Mouse (Mus musculus): ENCODE measurements around the gene Fndc3b.

Gene Fndc3b

DNA sequence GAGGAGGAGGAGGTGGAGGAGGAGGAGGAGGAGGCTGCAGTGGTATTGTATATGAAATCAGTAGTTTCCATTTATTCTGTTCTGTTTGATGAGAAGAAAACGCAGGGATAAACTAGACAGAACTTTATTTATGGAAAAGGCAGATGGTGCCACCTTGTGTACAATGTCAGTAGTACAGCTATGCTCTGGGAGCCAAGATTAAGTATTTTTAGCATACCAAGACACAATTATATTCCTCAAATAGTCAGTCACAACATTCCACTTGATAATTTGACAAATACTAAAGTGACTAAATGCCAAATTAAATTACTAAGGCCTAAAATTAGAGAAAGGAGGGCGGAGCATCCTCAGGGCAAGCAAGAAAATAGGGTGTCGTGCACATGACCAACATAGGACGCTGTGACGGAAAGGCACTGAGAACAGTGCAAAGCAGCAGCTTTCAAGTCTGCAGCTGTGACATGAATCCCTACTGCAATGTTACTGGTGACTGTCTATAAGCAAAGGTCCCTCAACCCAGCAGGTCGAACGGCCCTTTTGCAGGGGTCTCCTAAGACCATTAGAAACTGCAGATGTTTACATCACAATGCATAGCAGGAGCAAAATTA is 244.7 kb downstream of the Fndc3b start:
- in situ Hi-C loops (cut with MboI): no loop called here

DNA sequence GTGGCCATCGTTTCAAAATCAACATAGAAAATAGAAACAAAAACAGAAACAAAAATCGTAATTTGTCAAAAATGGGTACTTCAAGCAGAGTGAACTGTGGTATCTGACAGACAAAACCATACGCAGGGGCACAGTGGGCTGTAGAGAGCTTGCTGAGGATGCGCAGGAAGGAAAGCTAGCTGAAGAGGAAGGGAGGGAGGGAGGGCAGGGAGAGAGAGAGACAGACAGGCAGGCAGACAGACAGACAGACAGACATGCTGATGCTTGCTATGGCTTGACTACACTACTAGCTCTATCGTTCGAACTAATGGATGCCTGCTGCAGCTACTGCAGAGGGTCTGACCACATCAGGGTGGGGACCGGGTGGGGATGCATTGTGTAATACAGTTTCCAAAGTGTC is 247.7 kb downstream of the Fndc3b start:
- in situ Hi-C loops (cut with MboI): no loop called here

DNA sequence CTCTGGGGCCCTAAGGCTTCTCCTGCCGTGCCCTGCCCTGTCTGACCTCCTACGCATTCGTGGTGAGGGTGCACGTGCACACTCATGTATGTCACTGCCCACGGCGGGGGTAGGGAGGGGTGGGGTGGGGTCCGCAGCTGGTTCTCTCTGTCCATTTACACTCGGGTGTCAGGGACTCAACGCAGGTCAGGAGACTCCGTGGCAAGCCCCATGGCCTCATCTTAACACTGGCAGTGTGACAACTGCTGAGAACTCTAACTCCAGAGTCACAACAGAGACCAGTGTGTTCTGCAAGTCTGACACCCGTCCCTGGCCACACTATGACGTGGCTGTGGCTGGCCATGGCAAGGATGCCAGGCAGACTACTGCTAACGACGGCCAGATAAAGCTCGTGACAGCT is 248.2 kb downstream of the Fndc3b start:
- in situ Hi-C loops (cut with MboI): no loop called here

DNA sequence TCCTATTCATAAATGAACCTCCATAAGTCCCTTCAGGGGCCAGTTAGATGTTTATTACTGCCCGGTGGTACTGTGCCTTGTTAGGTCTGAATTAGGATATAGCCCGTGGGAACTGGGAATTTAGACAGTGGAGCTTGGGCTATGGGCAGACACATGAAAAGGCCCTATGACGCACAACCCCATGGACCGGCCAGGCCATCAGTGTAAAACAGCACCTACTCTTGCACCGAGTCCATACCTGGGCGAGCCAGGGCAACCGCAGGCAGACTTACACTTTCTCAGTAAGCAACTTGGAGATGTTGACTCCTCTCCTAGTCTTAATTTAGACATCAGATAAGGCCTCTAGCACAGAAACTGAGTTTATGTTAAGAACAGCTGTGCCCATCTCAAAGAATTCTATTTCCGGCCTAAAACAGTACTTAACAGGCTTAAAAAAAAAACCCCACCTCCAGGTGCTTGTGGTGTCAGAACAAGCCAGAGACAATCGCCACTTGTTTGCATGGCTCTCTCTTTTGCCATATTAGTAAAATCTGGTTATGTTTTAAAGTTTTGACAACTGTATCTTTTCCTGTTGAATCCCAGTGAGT is 248.7 kb downstream of the Fndc3b start:
- in situ Hi-C loops (cut with MboI): no loop called here

DNA sequence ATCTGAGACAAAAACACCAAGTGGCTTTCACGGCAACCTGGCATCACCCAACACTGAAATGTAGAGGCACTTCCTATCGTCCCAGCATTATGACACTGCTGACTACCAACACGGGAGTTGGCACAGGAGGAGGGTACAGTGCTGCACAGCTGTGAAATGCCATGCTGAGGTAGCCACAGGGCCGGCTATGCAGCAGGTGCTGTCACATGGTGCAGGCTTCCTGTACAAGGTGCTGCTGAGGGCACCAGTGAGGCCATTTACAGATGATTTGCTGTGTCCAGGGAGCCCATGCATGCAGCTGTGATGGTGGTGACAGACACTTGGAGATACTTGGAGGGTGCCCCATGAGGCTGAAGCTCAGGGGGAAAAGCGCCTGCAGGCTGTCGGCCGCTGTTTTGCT is 249.2 kb downstream of the Fndc3b start:
- in situ Hi-C loops (cut with MboI): no loop called here

DNA sequence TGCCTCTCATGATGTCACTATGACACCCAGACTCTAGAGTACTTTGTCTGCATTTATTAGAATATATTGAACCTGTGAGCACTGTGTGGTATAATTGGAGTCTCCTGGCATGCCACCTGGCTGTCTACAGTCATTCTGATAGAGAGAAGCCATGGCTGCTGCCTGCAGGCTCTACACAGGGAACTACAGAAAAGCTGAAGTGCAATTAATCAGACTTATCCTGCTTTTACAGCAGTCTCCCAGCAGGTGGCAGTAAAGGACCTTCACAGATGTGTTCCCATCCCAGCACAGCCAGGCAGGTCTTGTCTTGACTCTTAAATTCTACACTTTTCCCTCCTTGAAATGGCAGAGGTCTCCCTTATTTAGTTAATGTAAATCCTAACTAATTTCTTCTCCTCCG is 250.1 kb downstream of the Fndc3b start:
- in situ Hi-C loops (cut with MboI): no loop called here

DNA sequence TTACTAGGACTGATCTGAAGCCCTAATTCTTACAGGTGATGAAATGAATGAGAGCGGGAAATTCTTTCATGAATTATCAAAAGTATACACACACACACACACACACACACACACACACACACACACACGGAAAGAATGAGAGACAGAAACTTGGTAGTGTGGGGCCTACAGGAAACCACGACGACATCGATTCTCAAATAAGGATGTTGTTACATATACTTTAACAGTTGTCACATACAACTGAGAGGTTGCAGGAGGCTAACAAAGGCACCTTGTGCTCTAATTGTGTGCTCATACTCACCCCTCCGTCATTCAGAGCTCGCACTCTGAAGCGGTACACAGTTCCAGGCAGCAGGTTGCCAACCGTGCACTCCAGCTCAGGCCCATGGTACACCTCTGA is 252.7 kb downstream of the Fndc3b start:
- in situ Hi-C loops (cut with MboI): no loop called here

DNA sequence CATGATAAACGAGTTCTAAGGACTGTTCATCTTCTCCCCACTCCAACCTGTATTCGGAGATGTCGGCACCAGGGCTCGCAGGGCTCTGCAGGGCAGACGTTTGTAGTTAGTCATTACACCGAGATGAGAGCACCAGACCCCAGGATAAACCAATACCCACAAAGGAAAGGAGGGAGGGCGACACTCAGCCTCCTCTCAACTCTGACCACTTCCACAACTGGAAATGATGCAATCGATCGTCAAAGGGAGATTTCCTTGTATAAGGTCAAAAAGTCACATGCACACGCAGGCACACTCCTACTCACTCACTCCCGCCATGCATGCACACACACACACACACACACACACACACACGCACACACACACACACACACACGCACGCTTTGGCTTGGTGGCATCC is 254.6 kb downstream of the Fndc3b start:
- in situ Hi-C loops (cut with MboI): no loop called here

DNA sequence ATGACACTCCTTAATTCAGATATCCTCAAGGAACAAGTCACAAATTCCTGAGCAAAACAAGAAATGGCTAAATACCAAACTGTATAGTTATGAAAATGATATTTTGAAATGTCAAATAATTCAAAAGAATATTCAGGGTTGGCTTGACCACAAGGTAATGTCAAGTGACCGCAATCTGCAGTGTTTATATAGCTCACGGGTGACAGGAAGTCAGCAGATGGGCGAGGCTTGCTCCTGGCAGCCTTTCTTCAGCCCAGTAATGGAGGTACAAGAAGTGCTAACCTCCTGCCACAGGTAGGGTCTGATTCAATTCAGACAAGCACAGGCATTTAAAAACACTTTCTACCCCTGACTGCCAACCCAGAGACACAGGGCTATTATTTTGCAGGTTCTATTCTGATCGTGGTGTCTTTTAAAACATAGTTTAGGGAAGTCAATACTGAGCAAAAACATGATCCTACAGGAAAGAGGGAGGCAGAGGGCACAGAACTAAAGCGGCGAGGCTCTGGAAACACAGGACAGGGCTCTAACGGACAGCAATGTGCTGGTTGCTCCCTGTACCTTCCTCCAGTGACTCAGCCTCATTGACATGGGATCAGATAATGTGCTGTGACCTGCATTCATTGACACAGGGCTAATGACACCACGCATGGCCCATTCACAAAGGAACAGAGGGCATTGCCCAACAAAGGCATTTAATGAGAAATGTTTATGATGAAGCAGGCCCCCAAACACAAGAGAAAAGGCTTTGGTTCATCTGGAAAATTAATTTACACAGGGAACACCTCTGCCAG is 256.5 kb downstream of the Fndc3b start:
- in situ Hi-C loops (cut with MboI): no loop called here

DNA sequence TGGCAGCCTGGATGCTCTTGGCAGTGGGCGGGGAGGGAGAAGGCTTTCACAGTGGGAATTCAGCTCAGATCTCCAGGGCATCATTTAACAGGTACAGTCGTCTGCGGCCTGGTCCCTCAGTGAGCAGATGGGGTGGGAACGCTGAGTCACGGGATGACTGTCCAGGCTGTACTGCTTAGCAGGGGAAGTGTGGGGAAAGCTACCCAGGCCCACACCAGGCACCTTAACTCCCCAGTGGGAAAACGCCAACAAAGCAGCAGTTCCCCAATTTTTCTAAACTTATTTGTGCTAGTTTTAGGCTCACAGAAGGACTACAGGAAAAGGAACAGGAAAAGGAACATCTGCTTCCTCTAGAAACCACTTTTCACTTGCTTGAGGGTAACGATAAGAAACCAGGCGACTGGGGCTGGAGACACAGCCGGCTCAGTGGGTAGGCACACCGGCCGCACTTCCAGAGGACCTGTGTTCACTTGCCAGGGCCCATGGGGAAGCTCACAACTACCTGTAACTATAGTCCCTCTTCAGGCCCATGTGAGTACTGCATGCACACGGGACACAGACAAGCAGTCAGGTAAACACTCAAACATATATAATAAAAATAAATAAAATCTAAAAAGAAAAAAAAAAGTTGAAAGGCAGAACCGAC is 257.5 kb downstream of the Fndc3b start:
- in situ Hi-C loops (cut with MboI): no loop called here

DNA sequence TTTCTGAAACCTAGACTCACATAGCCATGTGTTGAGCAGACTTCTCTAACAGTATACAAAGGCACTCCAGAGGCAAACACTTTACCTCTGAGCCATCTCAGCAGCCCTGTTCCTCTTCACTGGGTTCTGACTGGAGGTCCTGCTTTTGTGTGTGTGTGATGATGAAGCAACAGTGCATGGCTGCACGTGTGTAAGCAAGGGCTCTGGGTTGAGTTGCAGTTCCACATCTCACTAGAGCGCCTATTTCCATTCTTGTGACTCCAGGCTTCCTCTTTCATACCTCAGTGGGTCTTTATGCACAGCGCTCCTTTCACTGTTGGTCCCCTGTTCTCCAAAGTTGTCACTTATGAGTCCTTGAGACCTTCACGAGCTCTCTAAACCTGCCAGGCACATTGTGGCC is 261.7 kb downstream of the Fndc3b start:
- in situ Hi-C loops (cut with MboI): no loop called here

DNA sequence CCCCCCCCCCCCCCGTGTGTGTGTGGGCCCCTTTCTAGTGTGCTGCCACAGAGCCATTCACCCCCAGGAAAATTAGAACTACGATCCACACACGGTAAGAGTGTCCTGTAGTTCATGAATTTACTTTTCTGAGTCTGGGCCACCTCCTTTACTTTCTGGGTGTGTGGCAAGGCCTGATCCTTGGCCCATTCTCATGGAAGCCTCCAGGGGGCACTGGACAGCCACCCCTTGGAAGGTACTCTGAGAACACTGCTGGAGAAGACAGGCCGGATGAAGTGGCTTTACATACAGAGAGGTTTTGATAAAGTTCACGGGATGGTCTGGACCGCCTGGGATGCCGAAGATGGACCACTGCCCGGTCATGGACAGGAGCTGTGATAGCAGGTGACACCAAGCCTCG is 262.7 kb downstream of the Fndc3b start:
- in situ Hi-C loops (cut with MboI): no loop called here

DNA sequence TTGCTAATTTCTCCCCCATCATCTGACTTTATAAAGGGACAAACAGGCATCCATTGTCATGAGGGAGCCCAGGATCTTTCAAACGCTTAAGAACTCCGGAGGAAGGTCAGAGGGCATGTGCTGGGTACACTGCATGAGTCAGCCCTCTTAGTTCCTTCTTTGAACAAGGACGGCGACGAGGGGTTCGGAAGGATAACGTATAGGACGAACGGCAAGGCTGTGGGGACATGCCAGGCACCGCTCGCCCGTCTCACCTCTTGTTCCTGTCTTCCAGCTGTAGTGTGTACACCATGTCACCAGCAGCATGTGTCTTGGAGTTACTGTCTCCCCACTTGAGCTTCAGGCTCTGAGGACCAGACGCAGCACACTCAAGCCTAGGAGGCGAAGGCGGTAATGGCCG is 271.4 kb downstream of the Fndc3b start:
- in situ Hi-C loops (cut with MboI): no loop called here

DNA sequence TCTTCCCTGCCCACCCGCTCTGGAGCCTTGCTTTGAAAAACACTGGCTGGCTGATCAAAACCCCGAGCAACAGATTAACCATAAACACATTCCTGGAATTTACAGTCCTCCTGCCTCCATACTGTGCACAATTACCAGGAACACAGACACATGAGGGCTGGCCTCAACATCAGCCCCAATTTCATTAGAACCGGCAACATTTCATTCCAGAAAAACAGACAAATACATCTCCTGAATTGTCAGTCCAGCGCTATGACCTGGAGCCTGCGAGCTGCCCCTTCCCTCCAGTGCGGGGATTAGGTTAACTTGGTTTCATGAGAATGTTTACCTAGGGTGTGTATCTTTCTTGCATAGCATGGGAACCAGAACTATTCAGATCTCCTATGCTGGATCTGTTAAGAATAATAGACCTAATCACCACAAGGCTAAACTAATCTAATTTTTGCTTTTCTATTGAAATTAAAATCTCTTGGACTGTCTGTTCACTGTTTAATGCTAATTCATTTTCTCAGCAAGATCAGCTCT is 275.9 kb downstream of the Fndc3b start:
- in situ Hi-C loops (cut with MboI): no loop called here

DNA sequence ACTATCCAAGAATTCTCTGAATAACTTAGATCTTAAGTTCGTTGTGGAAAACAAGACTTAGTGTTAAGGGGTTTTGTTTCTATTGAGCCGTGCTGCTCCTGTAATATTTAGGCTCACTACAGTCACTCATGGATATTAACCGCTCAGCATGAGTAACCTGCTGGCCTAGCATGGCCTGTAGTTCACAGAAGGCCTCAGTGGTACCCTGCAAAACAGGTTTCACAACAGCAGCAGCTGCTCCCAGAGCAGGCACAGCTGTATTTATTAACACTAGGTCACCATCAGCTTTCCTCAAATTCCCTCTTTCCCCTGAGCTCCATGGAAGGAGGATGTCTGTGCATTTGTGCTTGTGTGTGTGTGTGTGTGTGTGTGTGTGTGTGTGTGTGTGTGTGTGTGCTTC is 278.1 kb downstream of the Fndc3b start:
- in situ Hi-C loops (cut with MboI): no loop called here

DNA sequence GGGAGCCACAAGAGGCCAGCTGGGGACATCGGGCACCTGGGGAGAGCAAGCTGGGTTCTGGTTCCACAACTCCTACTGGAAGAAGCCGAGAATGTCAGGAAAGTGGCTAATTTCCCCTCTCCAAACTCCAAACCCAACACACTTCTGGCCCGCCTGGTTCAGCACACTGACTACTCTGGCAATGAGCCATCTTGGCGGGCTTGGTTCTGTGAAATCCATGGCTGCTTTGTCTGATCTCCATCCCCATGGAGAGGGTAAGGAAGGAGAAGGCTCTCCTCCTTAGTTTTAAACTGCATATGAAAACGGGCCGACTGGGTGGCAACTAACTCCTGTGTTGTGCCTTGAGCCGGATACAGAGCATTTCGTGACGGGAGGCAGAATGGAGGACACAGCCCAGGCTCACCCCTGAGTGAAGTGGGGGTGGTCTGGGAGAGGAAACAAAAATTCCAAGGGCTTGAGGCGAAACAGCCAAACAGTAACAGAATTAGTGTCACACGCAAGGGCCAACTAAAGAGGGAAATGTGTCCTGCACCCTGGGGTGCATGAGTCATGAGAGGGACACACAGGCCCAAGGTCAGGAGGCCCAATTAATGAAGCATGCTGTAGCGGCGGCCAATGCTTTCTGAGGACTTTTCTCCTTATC is 280.4 kb downstream of the Fndc3b start:
- in situ Hi-C loops (cut with MboI): no loop called here

DNA sequence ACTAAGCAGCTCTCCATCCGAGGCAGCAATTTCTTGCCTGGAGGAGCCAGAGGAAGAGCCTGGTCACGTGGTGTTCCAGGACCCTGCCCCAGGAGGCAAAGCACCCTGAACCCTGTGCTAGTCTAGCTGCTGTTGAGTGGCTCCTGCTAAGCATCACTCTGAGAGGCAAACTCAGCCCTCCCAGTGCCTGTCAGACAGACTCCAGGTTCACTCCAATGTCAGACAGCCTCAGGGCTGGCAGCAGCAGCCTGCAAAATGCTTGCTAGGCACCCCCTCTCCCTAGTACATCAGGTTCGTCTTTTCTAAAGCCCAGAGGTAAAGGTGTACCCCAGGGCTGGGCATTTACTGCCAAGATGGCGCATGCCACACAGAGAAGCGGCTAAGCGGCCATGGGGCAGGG is 283.7 kb downstream of the Fndc3b start:
- in situ Hi-C loops (cut with MboI): no loop called here

DNA sequence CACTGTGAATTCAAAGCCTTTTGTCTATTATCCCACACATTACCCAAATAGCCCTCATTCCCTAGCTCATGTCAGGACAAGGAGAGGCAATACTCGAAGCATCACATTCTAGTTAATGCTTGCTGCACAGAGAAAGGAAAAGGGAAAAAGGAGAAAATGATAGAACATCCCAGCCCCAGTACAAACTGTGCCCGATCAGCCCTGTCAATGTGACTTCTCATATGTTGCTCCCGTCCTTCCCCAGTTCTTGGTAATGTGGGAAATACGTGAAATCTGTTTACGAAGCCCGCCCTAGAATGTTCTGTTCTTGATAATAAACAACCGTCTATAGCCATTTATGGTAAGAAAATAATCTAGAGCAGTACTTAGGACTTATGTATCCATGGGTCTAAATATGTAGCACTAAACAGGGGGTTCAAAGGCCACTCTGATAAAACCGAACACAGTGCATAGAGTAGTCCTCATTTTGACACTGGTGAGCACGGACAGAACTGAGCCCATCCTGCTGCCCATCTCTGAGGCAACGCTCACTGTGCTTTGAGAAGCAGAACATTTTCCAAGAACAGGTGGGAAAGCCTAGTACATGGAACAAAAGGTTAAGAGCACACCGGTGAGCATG is 286.9 kb downstream of the Fndc3b start:
- in situ Hi-C loops (cut with MboI): no loop called here

DNA sequence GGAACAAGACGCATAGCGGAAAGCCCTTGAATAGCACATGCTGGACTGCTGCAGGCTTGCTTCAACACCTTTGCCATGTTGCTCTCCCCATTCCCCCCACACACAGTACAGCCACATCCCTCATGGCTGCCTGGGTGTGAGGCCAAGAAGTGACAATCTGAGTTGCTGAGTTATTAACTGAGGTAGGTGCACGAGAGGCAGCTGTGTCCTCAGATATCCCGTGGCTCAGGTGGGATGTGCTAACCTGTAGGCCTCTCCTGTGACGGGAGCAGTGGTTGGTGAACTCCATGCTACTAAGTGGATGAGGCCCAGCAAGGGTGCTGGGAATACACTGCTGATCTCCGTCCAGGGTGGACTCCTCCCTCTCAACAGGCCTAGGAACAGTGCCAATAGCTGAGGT is 288.6 kb downstream of the Fndc3b start:
- in situ Hi-C loops (cut with MboI): no loop called here

DNA sequence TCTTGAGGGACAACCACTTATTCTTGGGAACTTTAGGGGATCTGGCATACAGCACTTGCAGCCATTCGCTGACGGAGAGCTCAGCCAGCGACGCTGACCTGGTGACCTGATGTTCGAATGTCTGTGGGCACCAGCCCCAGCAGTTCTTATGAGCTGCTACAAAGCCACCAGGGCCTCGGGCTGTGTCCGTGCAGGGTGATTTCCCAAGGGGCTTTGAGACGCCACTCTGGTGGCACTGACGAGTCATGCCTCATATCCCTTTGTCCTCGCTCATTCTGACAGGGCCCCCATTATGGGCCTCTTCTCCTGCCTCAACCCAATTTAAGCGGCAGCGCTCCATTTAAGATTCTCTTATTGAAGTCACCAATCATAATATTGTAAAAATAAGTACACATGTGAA is 289.1 kb downstream of the Fndc3b start:
- in situ Hi-C loops (cut with MboI): no loop called here

DNA sequence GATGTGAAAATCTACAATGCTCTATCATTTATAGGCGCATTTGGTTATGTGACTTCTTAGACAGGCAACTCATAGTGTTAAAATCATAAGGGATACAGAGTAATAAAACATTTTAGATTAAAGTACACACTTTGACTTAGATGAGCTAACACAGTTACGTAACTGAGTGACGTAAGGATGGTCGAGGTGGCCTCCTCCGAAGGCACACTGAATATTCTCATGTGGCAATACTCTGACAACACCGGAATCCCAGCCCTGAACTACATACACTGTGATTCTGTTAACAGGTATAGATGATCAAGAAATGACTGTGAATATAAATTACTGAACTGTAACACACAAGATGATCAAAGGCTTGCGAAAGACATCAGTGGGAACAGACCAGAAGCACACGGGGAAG is 292.5 kb downstream of the Fndc3b start:
- in situ Hi-C loops (cut with MboI): no loop called here

DNA sequence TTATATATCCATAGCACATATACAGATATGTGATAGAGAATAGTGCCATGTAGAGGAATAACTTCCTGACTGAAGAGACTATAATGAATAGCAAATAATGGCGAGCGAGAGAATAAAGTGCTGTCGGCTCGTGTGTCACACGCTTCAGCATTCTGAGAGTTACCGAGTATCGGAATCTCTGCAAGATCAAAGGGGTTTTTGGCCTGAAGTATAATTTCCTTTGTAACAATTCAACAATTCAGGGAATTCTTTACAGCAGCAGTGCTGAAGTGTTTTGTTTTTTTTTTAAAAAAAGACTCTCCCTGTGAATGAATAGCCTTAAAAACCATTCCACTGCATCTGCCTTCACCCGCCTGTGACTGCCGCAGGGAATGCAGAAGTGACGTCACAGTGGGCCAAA is 294.3 kb downstream of the Fndc3b start:
- in situ Hi-C loops (cut with MboI): no loop called here
